Mouse (Mus musculus) liver (tissue): Measurements from ENCODE around the gene Nutf2.
A peak's percentile ranks its signal among the peaks of the same experiment; 100 is the strongest.
"Not testable (repeated sequence)": the region's sequence is repeated elsewhere in the genome, so short reads cannot be mapped to it uniquely, and the experiment has no call there.

Source experiments
- DNase-seq: peaks from one replicate; pipeline ENCODE4 v3.0.0-alpha.2; 2020; ENCODE audit warnings: mixed read lengths

Nutf2 gene

DNA sequence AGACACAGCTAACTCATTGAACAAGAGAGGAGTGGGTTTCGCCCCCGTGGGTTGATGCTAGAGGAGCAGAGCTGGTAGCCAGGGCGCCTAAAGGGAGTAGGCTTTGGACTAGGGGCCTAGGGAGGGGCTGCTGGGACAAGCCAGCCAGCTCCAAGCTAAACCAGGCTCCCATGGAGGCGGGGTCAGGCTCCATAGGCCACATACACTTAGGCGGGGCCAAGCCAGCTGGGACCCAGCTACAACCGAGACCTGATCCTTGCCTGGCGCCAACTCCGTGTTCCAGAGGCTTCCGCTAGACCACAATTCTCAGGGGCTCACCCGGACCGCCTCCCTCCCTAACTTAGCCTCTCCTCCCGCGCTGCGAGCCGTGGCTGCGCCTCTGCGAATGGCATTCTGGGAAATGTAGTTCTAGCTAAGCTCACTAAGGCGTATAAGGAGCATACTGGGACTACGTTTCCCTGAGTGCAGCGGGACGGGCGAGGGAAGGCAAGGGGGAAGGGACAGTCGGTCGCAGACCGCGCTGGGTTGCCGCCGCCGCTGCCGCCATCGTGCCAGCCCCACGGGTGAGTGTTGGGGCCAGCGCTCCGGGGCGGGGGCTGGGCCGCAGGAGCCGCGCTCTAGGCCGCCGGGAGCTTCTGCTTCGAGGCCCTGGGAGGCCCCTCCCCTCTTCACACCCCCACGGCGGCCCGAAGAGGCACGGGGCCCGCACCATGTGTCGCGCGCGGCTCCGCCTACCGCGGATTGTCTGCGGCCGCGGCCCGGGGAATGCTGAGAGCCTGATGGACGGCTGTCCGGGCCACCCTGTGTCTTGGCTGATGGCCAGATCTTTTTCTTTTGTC, at the start of gene Nutf2:
Gene Nutf2 (plus strand): TSS at position 438 of the 839 bp plus-strand sequence.
- peak; percentile 98 for DNase-seq

DNA sequence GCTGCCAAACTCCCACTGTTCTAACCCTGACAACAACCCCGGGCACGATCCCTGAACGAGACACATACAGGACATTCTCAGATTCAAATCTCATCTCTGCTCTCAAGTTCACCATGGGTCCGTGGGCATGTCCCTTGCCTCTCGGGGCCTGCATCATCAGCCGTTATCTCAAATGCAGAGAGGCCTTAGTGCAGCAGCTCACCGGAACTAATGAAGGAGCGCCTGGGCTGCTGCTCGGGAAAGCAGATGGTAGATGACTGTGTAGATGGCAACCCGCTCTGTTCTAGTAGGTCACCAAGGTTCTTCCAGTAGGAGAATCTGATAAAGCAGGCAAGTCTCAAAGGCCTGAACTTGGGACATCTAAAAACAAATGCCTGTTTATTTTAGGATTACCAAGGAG, 49.3 kb upstream of the Nutf2 start:
- DNase-seq = peak; percentile 62

DNA sequence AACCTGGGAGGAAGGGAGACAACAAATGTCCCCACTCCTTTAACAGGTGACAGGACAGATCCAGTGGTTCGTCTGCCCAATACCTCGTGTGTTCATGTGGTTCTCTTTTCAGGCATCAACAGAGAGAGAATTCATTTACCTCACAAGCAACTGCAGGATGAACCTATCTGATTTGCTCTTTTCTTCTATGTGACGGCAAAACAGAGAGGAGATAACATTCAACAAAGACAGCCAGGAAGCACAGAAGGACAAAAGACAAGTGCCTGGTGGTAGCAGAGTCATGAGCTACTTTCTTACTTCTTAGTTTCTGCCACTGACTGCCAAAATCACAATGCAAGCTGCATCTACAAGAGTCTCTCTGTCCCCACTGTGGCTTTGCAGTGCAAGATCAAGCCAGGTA, 48.8 kb upstream of the Nutf2 start:
- DNase-seq = no peak

DNA sequence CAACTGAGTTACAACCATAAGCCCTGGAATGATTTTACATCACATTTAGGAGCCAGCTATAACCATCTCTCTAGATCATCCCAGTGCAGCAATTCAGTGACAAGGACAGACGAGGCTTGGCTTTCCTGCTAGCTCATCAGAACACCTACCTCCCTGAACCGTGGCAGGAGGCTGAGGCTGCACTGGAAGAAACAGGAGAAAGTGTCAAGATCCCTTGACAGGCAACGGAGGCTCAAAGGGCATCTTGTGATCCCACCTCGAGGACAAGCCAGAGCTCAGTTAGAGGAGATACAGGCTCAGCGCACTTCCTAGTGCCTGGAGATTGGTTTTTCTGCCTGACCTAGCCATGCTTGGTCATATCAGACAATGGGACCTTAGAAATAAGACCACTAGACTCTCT, 47.9 kb upstream of the Nutf2 start:
- no peak for DNase-seq

DNA sequence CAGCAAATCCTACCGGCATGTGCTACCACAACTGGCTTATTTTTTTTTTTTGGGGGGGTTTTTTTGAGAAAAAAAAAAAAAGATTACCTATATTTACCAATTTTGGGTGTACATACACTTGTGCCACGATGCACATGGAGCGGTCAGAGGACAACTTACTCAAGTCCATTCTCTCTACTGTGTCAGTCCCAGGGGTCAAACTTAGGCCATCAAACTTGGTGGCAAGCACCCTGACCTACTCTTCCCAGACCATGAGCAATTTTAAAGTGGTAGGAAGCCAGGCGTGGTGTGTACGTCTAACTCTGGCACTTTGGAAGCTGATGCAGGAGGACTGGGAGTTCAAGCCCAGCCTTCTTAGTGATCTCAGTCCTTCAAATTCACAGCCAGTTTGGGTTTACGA, 47.1 kb upstream of the Nutf2 start:
- no peak for DNase-seq

DNA sequence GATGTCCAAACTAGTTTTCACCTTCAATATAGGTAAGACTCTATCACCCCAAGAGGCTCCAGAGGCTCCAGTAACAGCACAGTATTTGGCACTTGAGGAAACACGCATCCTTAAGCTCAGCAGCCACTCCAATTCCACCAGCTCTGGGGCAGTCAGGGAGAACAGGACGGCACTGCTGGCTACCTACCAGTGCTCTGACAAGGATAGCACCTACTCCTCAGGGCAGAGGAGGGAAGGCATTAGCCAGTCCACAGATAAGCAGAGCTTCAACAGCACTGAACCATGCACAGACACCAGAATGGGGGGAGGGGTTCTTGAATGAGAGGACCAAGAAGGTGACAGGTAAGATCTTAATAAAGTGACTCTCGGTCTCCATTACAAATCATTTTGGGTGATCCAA, 40.7 kb upstream of the Nutf2 start:
- peak; percentile 75 for DNase-seq

DNA sequence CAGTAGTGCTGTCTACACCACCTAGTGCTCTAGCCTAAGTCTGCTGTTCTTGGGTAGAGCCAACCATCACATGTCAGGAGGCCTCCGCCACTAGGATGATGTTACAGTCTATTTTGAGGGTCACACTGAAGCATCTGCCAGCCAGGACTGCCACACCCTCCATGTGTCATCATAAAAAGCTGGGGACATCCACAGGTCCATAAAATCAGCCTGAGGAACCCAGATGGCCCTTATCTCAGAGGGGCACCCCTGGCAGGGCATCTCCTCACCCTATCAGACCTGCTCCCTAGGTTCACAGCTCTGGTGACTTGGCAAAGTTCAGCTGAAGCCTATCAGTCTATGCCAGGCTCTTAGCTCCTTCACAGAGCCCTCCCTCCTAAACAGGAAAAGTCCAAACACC, 39.5 kb upstream of the Nutf2 start:
- DNase-seq = peak; percentile 92

DNA sequence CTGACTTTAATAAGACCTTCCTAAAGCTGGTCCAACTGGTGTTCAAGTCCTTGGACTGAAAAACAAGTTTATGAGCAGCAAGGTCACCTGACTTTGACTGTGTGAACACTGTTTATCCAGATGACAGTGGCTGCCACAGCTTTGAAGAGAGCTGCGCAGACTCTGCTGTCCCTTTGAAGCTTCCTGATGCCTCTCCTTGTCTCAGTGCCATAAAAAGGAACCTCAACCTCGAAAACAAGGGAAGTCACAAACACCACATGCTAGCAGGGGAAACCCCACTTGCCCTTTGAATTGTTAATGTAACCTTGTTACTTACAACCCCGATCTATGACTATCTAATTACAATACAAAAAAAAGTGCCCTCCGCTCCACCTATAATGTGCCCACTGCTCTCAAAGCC, 34.9 kb upstream of the Nutf2 start:
- peak; percentile 44 for DNase-seq

DNA sequence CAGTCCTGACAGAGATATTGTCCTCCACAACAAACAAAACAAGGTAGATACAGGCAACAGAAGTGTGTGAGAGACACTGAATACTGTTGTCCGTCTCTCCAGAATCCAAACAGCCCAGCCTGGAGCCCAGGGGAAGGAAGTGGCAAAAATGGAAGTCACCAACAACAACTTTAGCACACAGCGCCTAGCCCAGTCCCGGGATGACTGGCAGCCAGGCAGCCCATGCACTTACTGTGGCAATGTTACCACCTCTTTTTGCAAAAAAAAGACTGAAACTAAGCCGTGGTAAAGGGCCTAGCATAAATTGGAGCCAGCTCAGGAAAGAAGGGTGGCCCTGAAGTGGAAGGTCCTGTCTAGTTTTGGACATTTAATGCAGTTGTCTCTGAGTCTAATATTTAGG, 34.0 kb upstream of the Nutf2 start:
- peak; percentile 55 for DNase-seq

DNA sequence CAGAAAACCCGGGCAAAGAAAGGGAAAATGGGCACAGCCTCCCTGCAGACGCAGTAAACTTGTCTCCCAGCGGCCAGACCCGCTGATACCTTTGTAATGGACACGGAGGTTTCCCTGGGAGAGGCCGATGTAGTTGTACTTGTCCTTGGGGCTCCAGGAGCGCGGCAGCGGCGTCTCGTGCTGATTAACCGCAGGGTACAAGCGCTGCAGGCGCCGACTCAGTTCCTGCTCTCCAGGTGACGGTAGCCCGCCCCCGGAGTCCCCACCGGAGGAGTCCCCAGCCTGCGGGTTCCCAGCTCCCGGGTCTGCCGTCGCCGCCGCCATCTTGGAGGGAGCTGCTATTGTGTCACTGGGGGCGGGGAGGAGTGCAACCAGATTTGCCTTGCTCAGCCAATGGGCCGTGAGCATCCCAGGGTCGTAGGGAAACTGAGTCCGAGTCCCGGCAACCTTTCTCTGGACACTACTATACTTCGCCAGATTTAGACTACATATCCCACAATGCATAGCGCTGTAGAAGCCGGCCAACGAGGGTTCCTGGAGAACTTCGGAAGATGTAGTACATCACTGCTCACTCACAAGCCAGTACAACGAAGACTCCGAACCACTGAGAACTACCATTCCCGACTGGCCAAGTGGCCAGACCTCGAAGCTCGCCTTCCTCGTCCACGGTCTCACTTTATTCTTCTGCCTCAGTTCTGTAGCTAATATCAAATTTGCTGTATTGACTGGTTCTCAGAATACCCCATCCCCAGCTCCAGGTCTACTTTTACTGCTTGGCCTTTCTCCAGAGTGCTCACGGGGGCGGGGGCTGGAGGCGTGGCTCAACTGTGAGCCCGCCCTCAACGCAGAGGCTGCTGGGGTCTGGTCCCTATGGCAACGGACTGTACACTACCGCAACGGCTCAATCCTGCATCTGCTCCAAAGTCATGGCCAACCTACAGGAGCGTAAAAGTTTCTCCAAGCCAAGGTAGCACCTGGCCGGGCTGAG, 33.2 kb upstream of the Nutf2 start, which contains the start of the genes Ranbp10 and Tsnaxip1:
Gene Ranbp10 (minus strand): TSS at position 490 of the 988 bp plus-strand sequence.
Gene Tsnaxip1 (plus strand): TSS at position 871 of the 988 bp plus-strand sequence.
- peak; percentile 97 for DNase-seq

DNA sequence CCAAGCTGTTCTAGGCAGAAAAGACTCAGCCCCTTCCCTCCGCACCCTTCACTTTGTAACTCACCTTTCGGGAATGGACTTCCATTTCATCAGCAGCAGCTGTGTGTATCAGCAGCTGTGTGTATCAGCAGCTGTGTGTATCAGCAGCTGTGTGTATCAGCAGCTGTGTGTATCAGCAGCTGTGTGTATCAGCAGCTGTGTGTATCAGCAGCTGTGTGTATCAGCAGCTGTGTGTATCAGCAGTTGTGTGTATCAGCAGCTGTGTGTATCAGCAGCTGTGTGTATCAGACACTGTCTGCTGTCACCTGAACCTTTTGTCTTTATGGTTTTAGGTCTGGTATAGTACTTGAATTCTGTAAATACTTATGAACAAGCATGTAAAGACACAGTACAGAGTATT, 26.6 kb upstream of the Nutf2 start:
- not testable (repeated sequence) for DNase-seq

DNA sequence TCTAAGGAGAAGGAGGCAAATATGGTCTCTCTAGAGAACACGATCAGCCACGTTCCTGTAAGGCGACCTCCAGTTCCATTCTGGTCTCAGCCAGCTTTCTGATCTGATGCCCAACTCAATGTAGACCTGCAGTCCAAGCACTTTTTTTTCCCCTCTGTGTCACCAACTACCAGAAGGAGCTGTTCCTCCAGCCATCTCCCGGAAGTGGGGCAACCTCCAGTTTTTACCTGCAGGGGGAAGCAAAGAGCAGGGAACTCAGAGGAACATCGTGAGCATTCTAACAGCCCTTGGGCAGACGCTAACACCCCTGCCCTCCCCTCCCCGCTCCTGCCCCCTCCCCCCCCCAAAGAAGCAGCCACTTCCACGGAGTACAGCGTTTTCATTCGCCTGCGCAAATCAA, 25.1 kb upstream of the Nutf2 start:
- peak; percentile 89 for DNase-seq

DNA sequence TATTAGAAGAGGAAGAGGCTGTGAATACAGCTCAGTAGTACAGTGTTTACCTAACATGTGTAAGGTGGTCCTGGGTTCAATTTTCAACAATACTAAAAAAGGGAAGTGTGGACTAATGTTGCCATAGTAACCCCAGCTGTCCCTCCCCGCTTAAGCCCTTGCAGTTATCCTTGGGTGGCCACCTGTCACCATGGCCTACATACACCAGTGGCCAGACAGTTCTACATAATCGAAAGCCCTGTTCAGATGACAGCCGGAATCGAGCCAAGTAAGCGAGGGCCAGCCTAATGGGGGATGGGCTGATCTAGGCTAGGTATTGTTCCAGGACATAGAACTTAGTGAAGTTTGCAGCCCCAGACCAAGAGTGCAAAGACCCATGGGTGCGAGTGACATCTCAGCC, 23.4 kb upstream of the Nutf2 start:
- no peak for DNase-seq

DNA sequence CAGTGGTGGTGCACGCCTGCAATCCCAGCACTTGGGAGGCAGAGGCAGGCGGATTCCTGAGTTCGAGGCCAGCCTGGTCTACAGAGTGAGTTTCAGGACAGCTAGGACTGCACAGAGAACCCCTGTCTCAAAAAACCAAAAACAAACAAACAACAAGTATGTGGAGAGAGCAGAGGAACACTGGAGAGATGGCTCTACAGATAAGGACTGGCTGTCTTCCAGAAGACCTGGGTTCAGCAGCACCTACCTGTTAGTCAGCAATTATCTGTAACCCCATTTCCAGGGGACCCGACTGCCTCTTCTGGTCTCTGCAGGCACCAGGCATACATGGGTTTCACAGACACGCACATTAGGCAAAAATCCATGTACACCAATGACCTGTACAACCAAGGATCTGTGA, 21.2 kb upstream of the Nutf2 start:
- DNase-seq = no peak

DNA sequence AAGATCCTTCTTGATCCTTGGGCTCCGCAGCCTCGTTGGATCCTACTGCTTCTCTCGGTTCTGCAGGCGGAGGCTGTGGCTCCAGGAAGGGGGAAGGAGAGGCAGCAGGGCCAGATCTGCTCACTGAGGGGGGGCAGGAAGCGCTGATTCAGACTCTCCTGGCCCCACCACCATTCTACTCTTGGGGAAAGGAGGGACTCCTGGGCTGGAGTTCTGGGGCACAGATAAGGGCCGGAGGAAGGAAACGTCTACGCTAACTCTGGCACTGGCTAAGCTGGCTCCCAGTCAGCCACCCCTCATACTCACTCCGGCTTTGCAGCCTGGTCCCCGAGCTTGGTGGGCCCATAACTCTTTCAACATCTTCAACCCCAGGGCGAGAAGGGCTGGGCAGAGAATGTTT, 13.7 kb upstream of the Nutf2 start:
- DNase-seq = no peak

DNA sequence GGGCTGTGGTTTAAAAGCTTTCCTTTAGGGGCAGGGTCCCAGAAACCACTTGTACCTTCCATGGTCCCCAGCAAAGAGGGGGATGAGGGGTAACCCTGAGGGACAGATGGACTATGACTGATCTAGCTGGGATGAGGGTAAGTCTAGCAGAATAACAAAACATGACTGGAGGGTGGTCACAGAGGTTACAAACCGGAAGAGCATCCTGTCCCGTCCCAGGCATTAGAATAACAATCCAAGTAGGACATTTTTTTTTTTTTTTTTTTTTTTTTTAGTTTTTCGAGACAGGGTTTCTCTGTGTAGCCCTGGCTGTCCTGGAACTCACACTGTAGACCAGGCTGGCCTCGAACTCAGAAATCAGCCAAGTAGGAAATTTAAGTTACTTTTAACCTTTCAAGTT, 10.4 kb upstream of the Nutf2 start:
- no peak for DNase-seq

DNA sequence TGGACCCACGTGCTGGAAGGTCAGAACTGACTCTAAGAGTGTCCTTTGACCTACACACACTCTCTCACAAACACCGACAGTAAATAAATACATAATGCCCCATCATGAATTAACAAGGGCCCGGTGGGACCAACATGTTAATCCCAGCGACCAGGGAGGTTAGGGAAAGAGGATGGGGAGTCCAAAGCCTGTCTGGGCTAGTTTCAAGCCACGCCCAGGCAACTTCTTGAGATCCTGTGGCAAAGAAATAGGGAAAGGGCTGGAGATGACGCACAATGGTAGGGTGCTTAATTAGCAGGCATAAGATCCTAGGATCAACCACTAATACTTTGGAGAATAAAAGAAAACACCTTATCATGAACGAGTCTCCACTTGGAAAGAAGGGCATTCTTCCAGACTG, 9.8 kb upstream of the Nutf2 start:
- no peak for DNase-seq

DNA sequence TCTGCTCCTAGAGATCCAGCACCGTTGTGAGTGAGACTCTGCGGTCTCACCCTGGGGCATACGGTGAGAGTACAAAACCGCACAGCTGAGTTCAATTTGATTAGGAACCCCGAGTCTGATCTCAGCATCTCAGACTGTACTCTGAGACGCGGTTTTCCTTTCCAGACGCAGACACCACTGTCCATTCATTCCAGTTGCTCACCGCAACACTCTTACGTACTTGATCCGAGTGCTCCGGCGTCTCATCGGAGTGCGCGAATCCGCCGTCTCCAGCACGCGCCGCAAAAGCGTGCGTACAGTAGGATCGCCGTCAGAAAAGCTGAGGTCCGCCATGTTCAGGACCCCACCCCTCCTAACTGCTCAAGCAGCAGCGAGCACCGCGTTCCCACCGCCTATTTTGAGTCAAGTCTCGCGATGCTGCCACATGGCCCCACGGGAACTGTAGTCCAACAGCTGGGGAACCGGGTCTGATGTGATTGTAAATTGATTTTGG, 8.7 kb upstream of the Nutf2 start:
- DNase-seq = peak; percentile 92

DNA sequence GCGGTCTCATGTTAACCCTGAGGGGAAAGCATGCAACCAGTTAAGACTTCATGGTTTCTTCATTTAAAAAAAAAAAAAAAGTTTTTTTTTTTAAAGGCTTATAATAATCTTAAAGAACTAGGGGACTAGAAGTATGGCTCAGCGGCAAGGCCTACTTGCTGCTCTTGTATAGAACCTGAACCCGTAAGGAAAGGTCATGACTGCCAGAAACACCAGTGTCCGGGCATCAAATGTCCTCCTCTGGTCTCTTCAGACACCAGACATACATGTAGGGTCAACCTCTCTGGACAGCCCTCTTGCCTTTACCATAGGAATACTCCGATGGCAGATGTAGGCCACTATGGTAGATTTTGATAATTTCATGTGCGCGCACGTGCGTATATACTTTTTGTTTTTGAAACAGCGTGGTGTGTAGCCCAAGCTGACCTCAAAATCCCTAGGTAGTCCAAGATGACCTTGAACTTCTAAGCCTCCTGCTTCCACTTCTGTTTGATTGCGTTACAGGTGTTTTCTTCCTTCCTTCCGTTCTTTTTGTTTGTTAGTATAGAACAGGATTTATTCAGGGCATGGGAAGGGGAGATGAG, 8.1 kb upstream of the Nutf2 start:
- no peak for DNase-seq

DNA sequence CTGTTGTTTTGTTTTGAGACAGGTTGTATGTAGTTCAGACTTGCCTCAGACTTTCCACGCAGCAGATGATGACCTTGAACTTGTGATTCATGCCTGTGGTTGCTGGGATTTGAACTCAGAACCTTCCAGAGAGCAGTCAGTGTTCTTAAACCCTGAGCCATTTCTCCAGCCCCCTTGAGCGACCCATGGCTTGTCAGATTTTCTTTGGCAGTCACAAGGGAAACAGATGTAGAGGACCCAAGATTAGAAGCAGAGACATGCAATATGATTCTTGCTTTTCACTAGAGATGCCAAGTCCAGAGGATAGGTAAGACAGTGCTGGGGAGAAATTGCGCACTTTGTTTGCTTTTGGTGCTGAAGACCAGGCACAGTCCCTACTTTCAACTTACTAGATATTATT, 7.2 kb upstream of the Nutf2 start, which contains the start of gene Cenpt:
Gene Cenpt (minus strand): TSS at position 101 of the 400 bp plus-strand sequence.
- no peak for DNase-seq

DNA sequence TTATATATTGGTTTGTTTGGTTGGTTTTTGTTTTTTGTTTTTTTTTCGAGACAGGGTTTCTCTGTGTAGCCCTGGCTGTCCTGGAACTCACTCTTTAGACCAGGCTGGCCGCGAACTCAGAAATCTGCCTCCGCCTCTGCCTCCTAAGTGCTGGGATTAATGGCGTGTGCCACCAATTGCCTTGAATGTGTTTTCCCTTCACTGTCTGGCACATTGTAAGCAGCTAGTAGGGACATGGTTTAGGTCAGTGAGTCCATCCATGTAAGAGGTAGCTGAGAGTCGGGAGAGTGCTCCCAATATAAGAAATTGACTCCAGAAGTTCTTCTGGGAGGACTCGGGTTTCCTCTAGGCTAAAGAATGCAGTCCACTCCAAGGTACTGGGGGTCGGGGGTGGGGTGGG, 6.1 kb upstream of the Nutf2 start:
- DNase-seq = no peak

DNA sequence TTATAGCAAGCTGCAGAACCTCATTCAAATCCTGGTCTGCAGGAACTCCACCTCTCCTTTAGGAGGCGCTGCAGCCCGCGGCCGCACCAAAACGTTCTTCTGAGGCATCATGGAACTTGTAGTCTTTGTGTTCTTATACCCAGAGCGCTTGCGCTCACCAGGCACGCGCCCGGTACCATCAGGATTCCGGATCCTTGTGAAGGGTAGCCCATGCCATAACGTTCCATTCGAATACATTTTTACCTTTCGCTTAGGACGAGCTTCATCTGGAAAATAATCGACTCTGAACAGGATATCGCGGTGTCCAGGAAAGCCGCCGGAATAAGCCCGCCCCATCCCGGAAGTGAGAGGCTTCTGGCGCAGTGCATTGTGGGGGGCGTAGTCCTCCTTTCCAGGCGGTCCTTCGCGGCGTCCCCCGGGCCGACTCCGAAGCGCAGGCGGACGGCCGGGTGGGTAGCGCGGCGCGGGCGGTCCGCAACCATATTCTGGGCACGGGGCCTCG, 5.6 kb upstream of the Nutf2 start, which contains the start of gene Thap11:
Gene Thap11 (plus strand): TSS at position 418 of the 502 bp plus-strand sequence.
- peak; percentile 94 for DNase-seq
